Mouse (Mus musculus) heart, postnatal 0 days (tissue): Measurements from ENCODE around the gene Ficd. TPM values are rescaled to one million over a fixed set of nuclear protein-coding genes. Genes with fewer than 3 reads are reported as not detected.
"Not testable (repeated sequence)": the region's sequence is repeated elsewhere in the genome, so short reads cannot be mapped to it uniquely, and the experiment has no call there.

Experiments used
- ATAC-seq: fragments of 200-750 bp; cut with Nextera tagmentation; 2 replicates; pipeline ENCODE4 v1.8.0; 2017; ENCODE audit warnings: low read depth, moderate number of reproducible peaks, moderate library complexity; ENCODE audit not compliant: insufficient read depth
- DNase-seq: peaks from one replicate; pipeline ENCODE4 v3.0.0-alpha.2; 2016; ENCODE audit warnings: low spot score
- H3K27ac ChIP-seq: fragments of 300-500 bp; sonication (generic); 2 replicates; pipeline ENCODE4 v1.5.1; 2014; ENCODE audit warnings: low read depth, mild to moderate bottlenecking
- H3K27me3 ChIP-seq: fragments of 300-500 bp; sonication (generic); 2 replicates; pipeline ENCODE4 v1.6.1; 2014; ENCODE audit warnings: low read length, mixed read lengths; ENCODE audit not compliant: control insufficient read depth, insufficient read depth
- H3K36me3 ChIP-seq: fragments of 300-500 bp; sonication (generic); replicated peaks from 2 replicates; pipeline ENCODE4 v1.6.1; 2014; ENCODE audit warnings: low read length, mixed read lengths; ENCODE audit not compliant: control insufficient read depth, insufficient read depth
- H3K4me1 ChIP-seq: fragments of 300-500 bp; sonication (generic); 2 replicates; pipeline ENCODE4 v1.6.1; 2014; ENCODE audit warnings: antibody characterized with exemption; ENCODE audit not compliant: control insufficient read depth, insufficient read depth
- H3K4me2 ChIP-seq: fragments of 300-500 bp; sonication (generic); 2 replicates; pipeline ENCODE4 v1.6.1; 2014; ENCODE audit warnings: low read depth, mild to moderate bottlenecking, low read length, moderate library complexity
- H3K4me3 ChIP-seq: fragments of 300-500 bp; sonication (generic); 2 replicates; pipeline ENCODE4 v1.5.1; 2014; ENCODE audit warnings: low read depth, low read length
- H3K9ac ChIP-seq: fragments of 300-500 bp; sonication (generic); replicated peaks from 2 replicates; pipeline ENCODE4 v1.6.1; 2014; ENCODE audit warnings: low read depth, low read length, mixed read lengths
- H3K9me3 ChIP-seq: fragments of 300-500 bp; sonication (generic); replicated peaks from 2 replicates; pipeline ENCODE4 v1.6.1; 2016; ENCODE audit warnings: low read length; ENCODE audit not compliant: control insufficient read depth
- CTCF ChIP-seq: IDR thresholded peaks from 2 replicates; pipeline ENCODE4 v1.5.1; 2016; ENCODE audit warnings: antibody characterized with exemption, control low read depth, low read depth
- EP300 ChIP-seq: IDR thresholded peaks from 2 replicates; pipeline ENCODE4 v1.6.1; 2016; ENCODE audit warnings: antibody characterized with exemption, low read depth
- WGBS: fragments of 180-500 bp; shearing (Covaris S2); extraction: QIAGEN DNeasy Blood & Tissue Kit; methylation state at CpG from one replicate; pipeline ENCODE4 v1.1.7; 2014; 5-methylcytosine and 5-hydroxymethylcytosine counted together
- polyA plus RNA-seq: library from polyadenylated mRNA; unstranded; fragments of >200 nt; fragmentation: Nextera tagmentation; extraction: Ambion mirVana; gene quantifications from 2 replicates; pipeline ENCODE4 v1.2.1, GENCODE M21; 2015
- total RNA-seq: library from RNA; depleted of rRNA; stranded (reverse); fragments of >200 nt; gene quantifications from 2 replicates; pipeline ENCODE4 v1.2.3, GENCODE M21; 2014; ENCODE audit warnings: low replicate concordance

Gene Ficd
- total and polyA plus RNA-seq, 2 experiments from 2014 or later, result 4.1 to 5.5 TPM

GRCm38 (mm10) chr5:113781875-113782274 is 46.3 kb downstream of the Ficd start:
- ATAC-seq (no peak), DNase-seq (no peak)
- Histone ChIP-seq H3K27me3 (peaks cover 6% of the 10 kb centered on the region; the same call in 1 of the 2 replicates), H3K4me3 (no peak overlapping the region), H3K27ac (no peak overlapping the region), H3K4me1 (no peaks in the 10 kb centered on the region), H3K9ac (no peak overlapping the region), H3K9me3 (no peaks in the 10 kb centered on the region), H3K4me2 (no peak overlapping the region), H3K36me3 (peaks cover 13% of the 10 kb centered on the region)
- no peak for TF ChIP-seq CTCF
- WGBS, result 76% methylated on average over 7 of the region's 7 CpGs

- peaks cover 6% of the 10 kb centered on the region; the same call in 1 of the 2 replicates for H3K27me3 ChIP-seq
- peaks cover 7% of the 10 kb centered on the region; the same call in 1 of the 2 replicates for H3K36me3 ChIP-seq
- no peak overlapping the region for H3K9ac ChIP-seq
- H3K27ac ChIP-seq, result peak overlapping the region; percentile 68
- H3K9me3 ChIP-seq, result no peaks in the 10 kb centered on the region
- ATAC-seq (no peak; the same call in 1 of the 2 replicates), DNase-seq (no peak)
- no peak overlapping the region for H3K4me2 ChIP-seq
- H3K4me1 ChIP-seq, result no peaks in the 10 kb centered on the region
- TF ChIP-seq CTCF (no peak), EP300 (no peak)
- WGBS, result 49% methylated on average over 7 of the region's 7 CpGs
- H3K4me3 ChIP-seq, result no peak overlapping the region
Observed at GRCm38 (mm10) chr5:113782624-113783023, 47.0 kb downstream of the Ficd start.

- Histone ChIP-seq H3K27ac (peak overlapping the region; percentile 68), H3K36me3 (no peaks in the 10 kb centered on the region), H3K9me3 (no peaks in the 10 kb centered on the region), H3K27me3 (peaks cover 6% of the 10 kb centered on the region; the same call in 1 of the 2 replicates), H3K9ac (no peak overlapping the region), H3K4me3 (no peak overlapping the region), H3K4me1 (no peaks in the 10 kb centered on the region), H3K4me2 (peak overlapping the region; percentile 8; the same call in 1 of the 2 replicates)
- TF ChIP-seq EP300, result no peak
- no peak for TF ChIP-seq CTCF
- ATAC-seq, result peak; percentile 40
- DNase-seq, result no peak
- whole genome bisulfite sequencing, result 5% methylated on average over 12 of the region's 12 CpGs
Observed at GRCm38 (mm10) chr5:113783581-113784001, 48.0 kb downstream of the Ficd start.

GRCm38 (mm10) chr5:113784104-113784503 is 48.5 kb downstream of the Ficd start:
- not testable (repeated sequence) for H3K27me3 ChIP-seq, H3K36me3 ChIP-seq, ATAC-seq, H3K4me2 ChIP-seq, H3K9me3 ChIP-seq, H3K9ac ChIP-seq, H3K4me3 ChIP-seq, DNase-seq, H3K4me1 ChIP-seq
- H3K27ac ChIP-seq, result peak overlapping the region; percentile 68; the same call in 1 of the 2 replicates
- 25% methylated on average over 3 of the region's 3 CpGs for WGBS

GRCm38 (mm10) chr5:113786985-113787384 is 51.4 kb downstream of the Ficd start:
- Histone ChIP-seq H3K36me3 (no peaks in the 10 kb centered on the region), H3K4me1 (no peaks in the 10 kb centered on the region), H3K4me3 (no peak overlapping the region), H3K9me3 (no peaks in the 10 kb centered on the region), H3K27me3 (peaks cover 6% of the 10 kb centered on the region; the same call in 1 of the 2 replicates), H3K9ac (no peak overlapping the region), H3K4me2 (no peak overlapping the region), H3K27ac (no peak overlapping the region)
- no peak for DNase-seq
- TF ChIP-seq EP300, result no peak
- no peak for TF ChIP-seq CTCF
- ATAC-seq, result no peak
- 73% methylated on average over 5 of the region's 5 CpGs for WGBS

- 53% methylated on average over 6 of the region's 6 CpGs for WGBS
- no peak for TF ChIP-seq EP300
- TF ChIP-seq CTCF, result no peak
- DNase-seq (no peak), ATAC-seq (no peak)
- Histone ChIP-seq H3K4me2 (no peak overlapping the region), H3K4me3 (no peak overlapping the region), H3K27me3 (no peaks in the 10 kb centered on the region), H3K4me1 (no peaks in the 10 kb centered on the region), H3K9me3 (no peaks in the 10 kb centered on the region), H3K9ac (no peak overlapping the region), H3K36me3 (no peaks in the 10 kb centered on the region), H3K27ac (no peak overlapping the region)
Observed at GRCm38 (mm10) chr5:113788645-113789044, 53.0 kb downstream of the Ficd start.
